Mouse (Mus musculus) small intestine, adult 2 months (tissue): ENCODE measurements around the gene Sh2d6.

Experiments
- CTCF ChIP-seq: fragments of 200-500 bp; IDR thresholded peaks from 2 replicates; pipeline ENCODE4 v1.5.1; 2012; ENCODE audit warnings: low read depth, mild to moderate bottlenecking, control low read depth, inconsistent platforms, low read length, moderate library complexity, mixed read lengths; ENCODE audit not compliant: insufficient replicate concordance, insufficient read length; ENCODE audit errors: extremely low read depth
- POLR2A ChIP-seq: fragments of 200-500 bp; IDR thresholded peaks from 2 replicates; pipeline ENCODE4 v1.6.1; 2012; ENCODE audit warnings: low read depth, mild to moderate bottlenecking, control low read depth, inconsistent platforms, low read length, moderate library complexity

DNA sequence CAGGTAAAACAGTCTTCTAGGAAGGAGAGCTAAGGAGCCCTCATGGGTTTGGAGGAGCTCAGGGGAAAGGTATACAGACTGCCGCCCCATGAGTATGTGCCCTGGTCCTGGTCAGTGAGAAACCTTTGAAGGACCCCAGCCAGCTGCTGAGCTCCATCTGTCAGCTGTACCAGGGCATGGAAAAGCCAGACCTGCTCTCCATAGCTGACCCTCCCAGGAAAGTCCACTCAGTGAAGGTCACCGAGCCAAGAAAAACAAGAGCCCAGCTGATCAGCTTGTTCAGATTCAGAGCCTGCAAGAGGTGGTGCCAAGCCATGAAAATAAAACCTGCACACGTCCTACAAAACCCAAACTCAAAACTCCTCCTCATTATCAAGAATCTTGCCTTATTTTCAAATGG lies 32.7 kb downstream of the Sh2d6 start:
- no peak for TF ChIP-seq CTCF
- TF ChIP-seq POLR2A: no peak
